Mouse (Mus musculus) neutrophil, adult 5-6 weeks (primary cell): ENCODE measurements around the gene Eri3. TPM values are rescaled to one million over a fixed set of nuclear protein-coding genes. Genes with fewer than 3 reads are reported as not detected.

Experiments
- ATAC-seq: fragments of 151-379, 151-347 bp; 2 replicates; pipeline ENCODE4 v1.8.0; 2017; ENCODE audit warnings: mild to moderate bottlenecking, moderate TSS enrichment; ENCODE audit not compliant: insufficient number of reproducible peaks, poor library complexity, low FRiP score, severe bottlenecking; ENCODE audit errors: extremely low read depth
- total RNA-seq: library from RNA; stranded (forward); fragments of 200-1000 nt; gene quantifications from 2 replicates; pipeline ENCODE4 v1.2.3, GENCODE M21; 2017

Gene Eri3
- total RNA-seq, 1 experiment from 2014 or later, result 19.3 TPM

GRCm38 (mm10) chr4:117651626-117652101 is 101.5 kb downstream of the Eri3 start:
- no peak for ATAC-seq

DNA sequence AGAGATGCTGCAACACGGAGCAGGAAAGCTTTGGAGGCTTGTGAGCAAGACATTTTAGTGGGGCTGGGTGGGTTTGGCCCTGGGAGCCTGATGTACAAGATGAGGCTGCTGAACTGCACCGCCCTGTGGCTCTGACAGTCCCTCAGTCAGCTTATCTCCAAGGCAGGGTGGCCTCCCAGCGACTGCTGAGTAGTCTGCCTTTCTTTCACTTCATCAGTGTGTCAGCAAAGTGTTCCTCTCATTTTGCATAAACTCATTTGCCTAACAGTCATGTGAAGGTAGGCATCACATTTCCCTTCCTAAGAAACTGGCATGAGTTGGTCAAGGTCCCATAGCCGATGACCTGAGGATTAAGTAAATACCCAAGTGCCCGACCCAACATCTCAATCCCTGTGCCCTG is 102.6 kb downstream of the Eri3 start:
- ATAC-seq, result no peak

DNA sequence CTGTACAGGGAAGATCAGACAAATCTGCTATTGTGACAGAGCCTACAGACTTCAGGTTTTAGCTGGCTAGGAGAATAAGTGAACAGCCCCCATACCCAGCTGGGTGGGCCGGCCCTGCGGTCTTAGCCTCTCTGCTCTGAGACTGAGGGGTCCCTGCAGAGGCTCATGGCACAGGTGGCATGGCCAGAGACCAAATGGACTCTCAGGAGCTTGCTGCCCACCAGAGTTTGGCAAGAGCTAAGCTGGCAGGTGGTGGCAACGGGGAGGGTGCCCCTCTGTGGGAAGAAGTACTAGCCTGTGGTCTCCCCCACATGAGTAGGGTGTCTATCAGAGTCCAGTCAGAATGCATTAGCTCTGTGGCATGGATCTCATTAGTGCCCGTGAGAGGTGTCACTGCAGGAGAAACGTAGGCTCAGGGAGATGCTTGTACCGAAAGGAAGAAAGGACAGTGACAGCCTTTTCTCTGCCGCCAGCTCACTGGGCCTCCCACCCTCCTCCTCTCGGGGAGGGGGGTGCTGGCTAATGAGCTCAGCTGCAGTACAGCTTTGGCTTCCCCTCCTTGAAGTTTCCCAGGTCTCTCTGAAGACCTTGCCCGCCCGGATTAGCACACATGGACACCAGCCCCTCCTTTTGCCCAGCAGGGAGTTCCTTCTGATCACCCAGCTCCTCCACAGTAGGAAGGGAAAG is 104.0 kb downstream of the Eri3 start:
- no peak for ATAC-seq

DNA sequence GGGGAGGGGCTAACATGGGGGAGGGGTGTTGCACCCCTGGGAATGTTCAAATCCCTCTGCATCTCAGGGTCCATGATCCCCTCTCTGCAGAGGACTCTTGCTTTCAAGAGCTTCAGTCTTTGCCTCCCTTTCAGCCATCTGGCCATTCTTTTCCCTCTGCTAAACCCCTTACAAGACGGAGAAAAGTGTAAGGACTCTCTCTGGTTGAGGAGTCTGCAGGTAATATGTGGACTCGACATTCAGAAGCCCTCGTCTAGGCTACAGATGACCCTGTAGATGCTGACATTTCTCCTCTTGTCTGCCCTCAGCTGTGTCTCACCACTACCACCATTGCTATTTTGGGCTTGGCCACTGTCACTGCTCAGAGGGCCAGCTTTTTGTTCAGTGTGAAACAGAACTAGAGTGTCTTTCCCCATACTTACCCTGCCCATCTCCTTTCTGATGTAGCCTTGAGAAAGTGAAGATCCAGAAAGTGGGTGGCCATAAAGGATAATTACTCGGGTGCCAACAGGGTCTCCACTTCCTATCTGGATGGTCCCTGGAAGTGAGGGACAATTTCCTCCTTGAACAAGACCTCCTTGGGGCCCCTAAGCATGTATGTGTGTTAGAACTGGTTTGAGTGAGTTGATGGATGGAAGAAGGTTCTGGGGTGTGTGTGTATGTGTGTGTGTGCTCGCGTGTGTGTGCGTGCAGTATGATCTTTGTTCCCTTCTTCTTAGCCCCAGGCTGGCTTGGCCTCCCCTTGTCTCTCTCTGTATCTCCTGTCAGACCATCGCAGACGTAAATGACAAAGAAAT is 104.7 kb downstream of the Eri3 start:
- no peak for ATAC-seq

- no peak for ATAC-seq
Measured at GRCm38 (mm10) chr4:117655500-117655863, 105.3 kb downstream of the Eri3 start.

GRCm38 (mm10) chr4:117656961-117657360 is 106.8 kb downstream of the Eri3 start:
- no peak for ATAC-seq

DNA sequence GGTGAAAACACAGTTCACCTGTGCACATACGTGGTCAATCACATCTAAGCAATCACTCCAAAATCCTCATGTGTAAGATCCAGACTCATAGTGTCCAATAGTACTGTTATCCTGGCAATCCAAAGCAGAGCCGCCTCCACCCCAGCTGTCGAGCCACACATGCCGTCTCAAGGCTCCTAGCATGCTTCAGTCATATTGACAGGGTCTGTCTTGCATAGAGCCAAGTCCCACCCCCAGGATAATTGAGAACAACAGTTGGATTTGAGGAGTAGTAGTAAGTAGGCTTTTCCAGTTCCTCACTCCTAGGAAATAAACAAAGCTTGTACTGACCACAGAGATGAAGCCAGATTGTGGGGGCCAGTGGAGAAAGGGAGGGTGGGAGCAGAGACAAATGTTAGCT is 107.5 kb downstream of the Eri3 start:
- ATAC-seq, result no peak

DNA sequence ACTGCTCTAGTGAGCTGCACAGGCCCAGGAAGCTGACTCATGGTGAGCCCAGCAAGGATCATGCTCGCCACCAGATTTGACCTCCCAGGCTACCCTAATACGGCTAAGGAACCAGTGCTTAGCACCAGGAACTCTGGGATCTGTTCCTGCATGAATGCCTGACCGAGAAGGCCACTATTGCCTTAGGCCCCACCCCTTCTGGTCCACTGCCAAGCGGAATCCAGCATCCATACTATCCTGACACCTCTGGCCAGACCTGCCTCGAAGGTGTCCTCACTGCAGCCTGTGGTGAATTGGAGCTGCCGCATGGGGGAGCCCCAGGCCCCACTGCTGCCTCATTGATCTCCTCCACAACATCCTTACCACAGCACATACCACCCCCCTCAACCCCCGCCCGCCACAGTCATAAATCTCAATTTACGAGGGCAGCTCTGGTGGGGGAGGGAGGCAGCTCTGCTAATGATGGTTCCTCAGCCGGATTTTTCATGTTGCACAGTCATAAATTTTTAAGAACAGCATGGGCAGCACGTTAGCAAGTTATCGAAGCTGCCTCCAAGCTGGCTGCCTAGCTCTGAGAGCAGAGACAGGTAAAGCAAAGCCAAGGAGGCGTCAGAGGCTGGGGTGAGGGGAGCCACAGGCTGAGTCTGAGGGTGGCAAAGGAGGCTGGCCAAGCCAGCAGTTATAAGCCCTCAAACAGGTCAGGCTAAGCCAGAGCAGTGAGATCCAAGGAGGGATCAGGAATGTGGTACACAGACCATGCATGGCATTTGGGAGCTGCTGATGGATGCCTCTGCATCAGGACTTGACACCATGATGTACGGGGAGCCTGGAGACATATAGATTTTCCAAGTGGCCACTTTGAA is 108.6 kb downstream of the Eri3 start:
- no peak for ATAC-seq

DNA sequence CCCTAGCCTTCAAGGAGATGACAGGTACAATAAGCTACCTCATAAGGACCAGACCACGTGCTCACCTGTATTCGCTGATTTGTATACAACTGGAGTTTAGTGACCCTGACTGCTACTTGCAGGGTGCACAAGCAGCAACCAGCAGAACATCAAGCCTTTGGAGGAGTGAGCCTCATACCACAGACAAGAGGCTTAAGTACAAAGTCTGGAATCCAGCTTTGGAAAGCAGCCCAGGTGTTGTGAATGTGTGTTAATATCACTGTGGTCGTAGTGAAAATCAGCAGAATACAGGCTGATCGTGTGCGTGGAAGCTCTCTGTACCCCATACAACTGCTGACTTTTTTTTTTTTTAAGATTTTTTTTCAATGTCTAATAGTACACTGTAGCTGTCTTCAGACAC is 109.8 kb downstream of the Eri3 start:
- ATAC-seq, result no peak

- ATAC-seq, result no peak
Measured at GRCm38 (mm10) chr4:117664411-117665137, 114.4 kb downstream of the Eri3 start.

DNA sequence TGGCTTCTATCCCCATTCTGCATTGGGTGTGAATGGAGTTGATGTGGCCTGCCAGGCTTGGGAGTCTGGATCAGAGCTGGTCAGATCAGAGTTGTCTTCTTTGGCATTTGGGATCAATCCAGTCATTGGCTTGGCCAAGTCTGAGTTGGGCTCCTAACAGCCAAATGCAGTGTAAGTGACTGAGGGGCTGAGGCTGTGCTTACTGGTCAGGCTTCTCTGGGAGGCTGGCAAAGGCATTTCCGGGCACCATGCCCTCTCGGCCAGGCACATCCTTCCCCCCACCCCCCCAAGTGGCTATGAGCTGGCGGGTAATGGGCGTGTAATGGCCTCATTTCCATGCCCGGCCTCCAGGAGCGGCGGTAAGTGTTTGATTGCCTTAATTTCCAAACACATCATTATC is 115.4 kb downstream of the Eri3 start:
- no peak for ATAC-seq

GRCm38 (mm10) chr4:117666054-117666453 is 115.9 kb downstream of the Eri3 start:
- ATAC-seq, result no peak

DNA sequence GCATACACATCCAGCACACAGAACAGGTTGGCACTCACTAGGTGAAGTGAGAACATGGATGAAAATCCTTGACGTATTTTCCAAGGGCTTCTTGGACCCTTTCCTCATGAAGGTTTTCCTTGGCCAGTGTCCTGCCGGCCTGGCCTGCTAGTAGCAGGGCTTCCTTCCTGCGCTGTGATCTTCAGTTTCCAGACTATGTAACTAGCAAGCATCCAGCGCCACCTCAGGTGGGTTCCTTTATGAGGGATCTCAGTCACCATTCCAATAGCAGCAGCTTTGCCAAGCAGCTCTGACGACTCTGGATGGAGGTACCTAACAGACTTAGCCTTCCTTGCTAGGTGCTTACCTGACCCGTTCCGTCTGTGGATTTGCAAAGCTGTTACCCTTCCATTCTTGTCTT is 119.7 kb downstream of the Eri3 start:
- ATAC-seq, result no peak

GRCm38 (mm10) chr4:117672042-117672441 is 121.9 kb downstream of the Eri3 start:
- ATAC-seq, result no peak

DNA sequence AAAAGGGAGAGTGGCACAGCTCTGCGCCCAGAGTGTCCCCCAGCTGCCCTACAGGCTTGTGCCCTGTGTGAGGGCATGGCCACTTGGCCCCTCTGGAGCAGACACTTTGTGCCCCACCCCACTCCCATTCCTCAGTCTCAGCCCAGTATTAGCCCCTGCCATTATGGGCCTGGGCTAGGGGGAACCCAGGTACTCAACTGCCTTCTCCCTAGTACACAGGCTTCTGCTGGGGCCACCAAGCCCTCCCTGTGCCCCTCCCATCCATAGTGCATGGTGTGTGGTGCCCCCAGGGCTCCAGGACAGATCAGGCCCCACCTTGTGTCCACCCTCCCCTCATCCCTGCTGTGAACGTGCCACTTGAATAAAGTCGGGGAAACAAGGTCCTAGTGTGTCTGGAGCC is 123.7 kb downstream of the Eri3 start:
- ATAC-seq, result no peak

DNA sequence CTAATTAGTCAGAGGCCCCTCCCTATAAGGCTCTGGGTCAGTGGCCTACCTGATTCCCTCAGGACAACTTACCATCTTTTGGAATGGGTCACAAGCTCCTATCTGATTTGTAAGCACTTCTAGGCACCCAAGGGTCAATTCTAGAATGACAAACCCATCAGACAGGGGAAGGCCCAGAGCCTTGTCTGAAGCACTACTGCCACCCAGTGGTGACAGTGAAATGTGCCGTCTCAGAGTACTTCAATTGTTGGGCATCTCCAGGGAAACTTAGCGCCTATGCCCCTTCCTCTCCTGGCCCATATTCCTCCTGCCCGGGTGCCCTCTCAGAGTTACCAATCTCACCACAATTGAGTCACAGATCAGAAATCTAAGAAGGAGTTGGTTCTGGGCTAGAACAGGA is 126.7 kb downstream of the Eri3 start:
- peak; percentile 38; the same call in 1 of the 2 replicates for ATAC-seq

- no peak for ATAC-seq
Measured at GRCm38 (mm10) chr4:117680963-117681362, 130.8 kb downstream of the Eri3 start.

DNA sequence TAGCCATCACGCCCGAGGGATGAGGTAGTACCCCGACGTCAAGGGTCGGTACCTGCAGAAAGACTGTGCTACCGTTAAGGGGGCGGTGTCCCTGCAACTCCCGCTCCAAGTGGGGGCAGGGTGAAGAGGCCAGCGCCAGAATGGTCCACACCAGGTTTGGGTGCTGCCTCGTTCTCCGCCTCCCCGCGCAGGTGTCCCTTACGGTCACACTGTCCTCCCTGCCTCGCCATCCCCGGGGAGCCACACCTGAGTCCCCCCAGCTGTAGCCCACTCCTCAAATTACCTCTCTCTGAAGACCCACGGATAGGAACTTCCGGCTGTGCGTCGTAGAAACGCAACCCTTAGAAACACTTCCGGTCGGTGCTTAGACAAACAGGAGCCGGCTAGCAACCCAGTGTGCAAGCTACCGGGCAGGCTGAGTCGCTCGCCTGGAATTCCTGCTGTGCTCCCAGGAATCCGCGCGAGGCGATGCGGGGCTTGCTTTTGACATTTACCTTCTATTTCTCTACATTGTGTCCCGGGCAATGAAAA is 131.8 kb downstream of the Eri3 start, which contains the start of gene Dmap1:
Dmap1 (minus strand) TSS at position 343 of the 531 bp plus-strand sequence.
- ATAC-seq, result peak; percentile 77

DNA sequence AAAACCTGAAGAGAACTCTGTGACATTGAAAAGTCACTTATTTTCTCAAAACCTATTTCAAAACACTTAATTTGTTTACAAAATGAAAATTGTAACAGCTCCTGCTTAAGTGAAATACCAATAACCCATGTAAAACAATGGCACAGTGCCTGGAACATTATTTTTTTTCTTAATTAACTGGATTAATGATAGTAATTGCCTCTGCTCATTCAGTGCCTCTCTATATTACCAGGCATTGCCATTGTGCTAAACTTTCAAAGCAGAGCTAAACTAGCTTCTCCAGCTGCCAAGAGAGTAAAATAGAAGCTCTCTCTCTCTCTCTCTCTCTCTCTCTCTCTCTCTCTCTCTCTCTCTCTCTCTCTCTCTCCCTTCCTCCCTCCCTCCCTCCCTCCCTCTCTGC is 132.3 kb downstream of the Eri3 start:
- no peak for ATAC-seq
